Comparison of ENCODE assay signal across 21 mouse cellular contexts in genomic region chr5:120609246-120609775, GRCm38 (mm10). TPM values are rescaled to one million over a fixed set of nuclear protein-coding genes. Genes with fewer than 3 reads are reported as not detected.
"Had no signal": no experiment of that assay in that cellular context is flagged by ENCODE, and none has a peak within 500 bp of the region (broad histone marks: within the 10 kb centered on the region; RNA-seq: fewer than 3 reads in every experiment).

No protein-coding gene starts in this region.

- H3K27ac ChIP-seq: limb, embryonic 15.5 days; liver, embryonic 12.5 days; midbrain, embryonic 10.5 days had no signal

- H3K9ac ChIP-seq: limb, embryonic 15.5 days; liver, embryonic 12.5 days; lung, embryonic 14.5 days had no signal

- H3K4me3 ChIP-seq: limb, embryonic 15.5 days; liver, embryonic 12.5 days; midbrain, embryonic 10.5 days had no signal

- H3K9me3 ChIP-seq: limb, embryonic 15.5 days; liver, embryonic 12.5 days; midbrain, embryonic 10.5 days had no signal

- DNase-seq: kidney, adult 18-20 months; kidney, postnatal 14 days; left cerebral cortex, postnatal 4 days; lung, embryonic 14.5 days; lung, postnatal 10 days; lung, postnatal 4 days; right cerebral cortex, adult 18-20 months; right cerebral cortex, postnatal 25 days; thymus, adult 18-20 months; thymus, postnatal 14 days had no signal

- H3K27me3 ChIP-seq: limb, embryonic 15.5 days; liver, embryonic 12.5 days had no signal

- H3K4me2 ChIP-seq: limb, embryonic 15.5 days; liver, embryonic 12.5 days; lung, embryonic 14.5 days had no signal

- ATAC-seq: liver, embryonic 12.5 days; midbrain, embryonic 16.5 days had no signal

RNA-seq across cellular contexts. Expression of gene Cfap73, which starts 24.7 kb away (rescaled TPM):
- total RNA-seq: left cerebral cortex, adult 18-20 months; megakaryocyte, adult 5-6 weeks had no signal
- polyA plus RNA-seq: kidney, embryonic 14.5 days; large intestine, adult 2 months; limb, embryonic 15.5 days; liver, embryonic 12.5 days; liver, embryonic 16.5 days; lung, embryonic 14.5 days; midbrain, embryonic 10.5 days; small intestine, adult 2 months; stomach, embryonic 16.5 days had no signal
